ENCODE assay signal across 7 mouse cellular contexts in the genomic region with DNA sequence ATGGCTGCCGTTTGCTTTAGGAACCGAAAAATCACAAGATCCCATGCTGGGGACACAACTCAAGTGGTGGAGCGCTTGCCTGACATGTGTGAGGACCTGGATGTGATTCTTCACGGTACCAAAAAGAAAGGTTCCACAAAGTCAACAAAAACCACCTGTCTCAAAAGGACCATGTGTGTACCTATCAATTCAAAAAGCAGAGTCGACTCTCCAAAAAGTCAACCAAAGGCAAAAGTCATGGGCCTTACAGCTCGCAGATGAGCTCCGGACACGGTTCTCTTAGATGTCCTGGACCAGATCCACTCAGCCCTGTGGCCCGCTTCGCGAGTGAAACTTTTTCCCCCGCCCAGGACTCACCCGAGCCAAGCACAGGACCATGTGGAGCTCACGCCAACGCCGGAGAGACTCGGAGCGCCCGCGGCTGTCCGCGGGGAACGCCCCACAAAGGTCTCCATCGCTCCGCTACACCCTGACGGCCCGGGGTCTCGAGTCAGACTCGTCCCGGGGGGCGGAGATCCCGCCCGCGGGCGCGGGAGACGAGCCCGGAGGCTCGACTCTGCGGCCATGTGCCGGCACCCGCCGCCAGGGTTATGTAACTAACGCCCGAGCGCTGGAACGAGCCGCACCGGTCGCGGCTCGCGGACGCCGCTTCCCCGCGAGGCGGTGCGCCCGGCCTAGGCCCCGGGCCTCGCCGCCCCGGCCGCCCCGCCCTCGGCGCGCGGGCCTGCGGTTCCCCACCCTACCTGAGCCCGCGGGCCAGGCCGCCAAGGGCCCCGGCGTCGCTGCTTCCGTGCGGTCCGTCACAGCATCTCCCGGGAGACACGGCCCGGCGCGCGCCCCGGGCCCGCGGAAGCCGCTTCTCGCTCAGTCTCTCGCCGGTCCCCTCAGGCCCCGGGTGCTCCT. TPM values are rescaled to one million over a fixed set of nuclear protein-coding genes. Genes with fewer than 3 reads are reported as not detected.
DNase-seq lines count a peak whose midpoint lies in the region; ATAC-seq and TF ChIP-seq lines count a peak whose summit lies in the region.

Gene Gm10518, plus strand, starts transcription at position 767 of the 903 bp plus-strand sequence.

- WGBS in hindbrain, embryonic 15.5 days: under 1% methylated on average over 84 of the region's 94 CpGs

- peak within 1 kb of the TSS; percentile 35 for H3K4me3 ChIP-seq in cortical plate, adult 2 months (ENCODE audit: insufficient read depth, low read length)
- peak within 1 kb of the TSS; percentile 83 for H3K4me3 ChIP-seq in hindbrain, embryonic 15.5 days

- peaks cover 11% of the 10 kb centered on the region for H3K36me3 ChIP-seq in hindbrain, embryonic 15.5 days

- H3K4me1 ChIP-seq in cortical plate, adult 2 months (ENCODE audit: control insufficient read depth, insufficient read depth, low read length): peaks cover 3% of the 10 kb centered on the region; the same call in 1 of the 2 replicates
- peaks cover 25% of the 10 kb centered on the region for H3K4me1 ChIP-seq in hindbrain, embryonic 15.5 days (replicated peaks)

- H3K27ac ChIP-seq in cortical plate, adult 2 months (ENCODE audit: insufficient read depth, low read length): peak within 1 kb of the TSS; percentile 52; the same call in 1 of the 2 replicates
- peak within 1 kb of the TSS; percentile 89 for H3K27ac ChIP-seq in hindbrain, embryonic 15.5 days (replicated peaks)

- no peak for TF ChIP-seq POLR2A in cortical plate, adult 2 months (IDR thresholded peaks at IDR 0.05; ENCODE audit: extremely low read depth, insufficient read depth, low read length)

- peak; percentile 79 for ATAC-seq in hindbrain, embryonic 15.5 days (ENCODE audit: low FRiP score, low read depth)

- no peaks in the 10 kb centered on the region for H3K27me3 ChIP-seq in hindbrain, embryonic 15.5 days

- H3K9me3 ChIP-seq in hindbrain, embryonic 15.5 days: no peaks in the 10 kb centered on the region

- H3K4me2 ChIP-seq in hindbrain, embryonic 15.5 days: peak within 1 kb of the TSS; percentile 75

- no peak for TF ChIP-seq CTCF in cortical plate, adult 2 months (IDR thresholded peaks at IDR 0.05; ENCODE audit: extremely low read depth, insufficient read depth, low read length)

- DNase-seq in adrenal gland, adult 2 months: peak; percentile 83
- peak; percentile 72 for DNase-seq in gastrocnemius, adult 18-20 months (ENCODE audit: low spot score)
- peak; percentile 45 to 51 for DNase-seq in left cerebral cortex, adult 8-10 months (ENCODE audit: low spot score in 2 of 2)
- peak; percentile 71 to 78 for DNase-seq in lung, postnatal 4 days
- peak; percentile 74 for DNase-seq in right cerebral cortex, postnatal 25 days

- peak within 1 kb of the TSS; percentile 88 for H3K9ac ChIP-seq in hindbrain, embryonic 15.5 days

RNA-seq across cellular contexts. Expression of gene Gm10518, which starts in this region (rescaled TPM):
- total RNA-seq in adrenal gland, adult 2 months (2021): under 1 TPM in 1 of 2 experiments, not detected in 1; 0.23 TPM
- not detected in 2 replicates for polyA plus RNA-seq in adrenal gland, adult 2 months (2012; rRNA removed)
- not detected in 2 replicates for polyA plus RNA-seq in cortical plate, adult 2 months (2012; rRNA removed)
- not detected for total RNA-seq in gastrocnemius, adult 18-20 months (2021)
- 0.16 and 0.21 TPM in 2 replicates for polyA plus RNA-seq in hindbrain, embryonic 15.5 days (2015; fragmentation: Nextera tagmentation; extraction: Ambion mirVana)
- not detected for total RNA-seq in left cerebral cortex, adult 8-10 months (2022)

Comparison
In these comparisons a context has a peak if more than half of its experiments do, and no peak if none do; other contexts are left out.
1. Peak in every context shown above with its lines: DNase-seq, ATAC-seq, H3K4me3 ChIP-seq and H3K27ac ChIP-seq.
2. Peak in DNase-seq in adrenal gland, adult 2 months; RNA of the gene not detected or under 1 TPM.
3. Peak in DNase-seq in gastrocnemius, adult 18-20 months; RNA of the gene not detected or under 1 TPM.
4. Peak in ATAC-seq, H3K4me3 ChIP-seq, H3K27ac ChIP-seq, H3K9ac ChIP-seq and H3K4me2 ChIP-seq in hindbrain, embryonic 15.5 days; RNA of the gene not detected or under 1 TPM.
5. Peak in DNase-seq in left cerebral cortex, adult 8-10 months; RNA of the gene not detected or under 1 TPM.